Mouse (Mus musculus): ENCODE measurements around the gene Pitx2. TPM values are rescaled to one million over a fixed set of nuclear protein-coding genes. Genes with fewer than 3 reads are reported as not detected.

The Pitx2 gene
- polyA plus RNA-seq, 1 experiment from 2014 or later: 37.7 TPM

DNA sequence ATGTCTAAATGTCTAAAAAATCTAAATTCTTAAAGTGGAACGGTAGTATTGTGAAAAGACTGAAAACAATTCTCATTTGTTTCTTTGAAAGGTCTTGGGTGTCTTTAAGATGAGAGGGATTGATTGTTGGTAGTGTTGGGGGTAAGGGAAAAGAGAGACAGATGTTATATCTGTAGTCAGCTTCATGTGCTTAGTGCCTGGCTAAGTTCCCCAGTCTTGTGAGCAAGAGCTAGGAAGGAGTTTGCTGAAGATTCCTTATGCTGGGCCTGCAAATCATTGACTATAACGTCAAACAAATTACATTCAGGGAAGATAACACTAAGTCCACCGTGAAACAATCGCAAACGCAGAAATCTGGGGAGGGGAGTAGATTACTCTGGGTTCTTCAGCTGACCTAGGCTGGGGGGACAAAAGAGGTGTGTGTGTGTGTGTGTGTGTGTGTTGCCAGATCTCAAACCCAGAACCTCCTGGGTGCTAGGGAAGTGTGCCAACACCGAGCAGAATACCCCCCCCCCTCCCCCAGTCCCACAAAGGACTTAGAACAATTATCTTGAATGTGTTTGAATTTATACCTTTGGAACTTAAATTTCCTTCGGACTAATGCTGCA is 12.5 kb downstream of the Pitx2 start:
- Histone ChIP-seq H3K4me1 (ENCODE audit: control insufficient read depth, insufficient read depth, low read length) (0 out of 2 replicates have a peak, but pooled peaks cover 4% of the 10 kb centered on the region), H3K4me3 (ENCODE audit: low read depth, low read length) (no peak overlapping the region), H3K36me3 (ENCODE audit: control insufficient read depth, insufficient read depth, low read length) (no peaks in the 10 kb centered on the region), H3K27me3 (replicated peaks; ENCODE audit: control insufficient read depth, insufficient read depth, low read length) (peaks cover 94% of the 10 kb centered on the region), H3K27ac (replicated peaks; ENCODE audit: low read depth, low read length) (no peak overlapping the region), H3K9me3 (ENCODE audit: control insufficient read depth, low read length) (no peaks in the 10 kb centered on the region), H3K9ac (ENCODE audit: low read depth, low read length) (no peak overlapping the region), H3K4me2 (ENCODE audit: low read depth, low read length) (no peak overlapping the region; the same call in 1 of the 2 replicates)
- WGBS: 5% methylated on average over 7 of the region's 7 CpGs
- no peak for ATAC-seq (ENCODE audit: low read depth)
- no peak for DNase-seq (ENCODE audit: low spot score)

GRCm38 (mm10) chr3:129212807-129213206 is 13.1 kb downstream of the Pitx2 start:
- H3K4me1 ChIP-seq (ENCODE audit: control insufficient read depth, insufficient read depth, low read length): 0 out of 2 replicates have a peak, but pooled peaks cover 4% of the 10 kb centered on the region

GRCm38 (mm10) chr3:129213633-129214145 is 14.0 kb downstream of the Pitx2 start:
- peak; percentile 97 for ATAC-seq (ENCODE audit: low read depth)
- Histone ChIP-seq H3K27ac (replicated peaks; ENCODE audit: low read depth, low read length) (peak overlapping the region; percentile 16; the same call in 1 of the 2 replicates), H3K27me3 (replicated peaks; ENCODE audit: control insufficient read depth, insufficient read depth, low read length) (peaks cover 94% of the 10 kb centered on the region)

More at GRCm38 (mm10) chr3:129212807-129213206, 13.1 kb downstream of the Pitx2 start:
- ATAC-seq (ENCODE audit: low read depth) (no peak), DNase-seq (ENCODE audit: low spot score) (no peak)
- Histone ChIP-seq H3K36me3 (ENCODE audit: control insufficient read depth, insufficient read depth, low read length) (no peaks in the 10 kb centered on the region), H3K9me3 (ENCODE audit: control insufficient read depth, low read length) (no peaks in the 10 kb centered on the region), H3K27me3 (replicated peaks; ENCODE audit: control insufficient read depth, insufficient read depth, low read length) (peaks cover 94% of the 10 kb centered on the region), H3K27ac (replicated peaks; ENCODE audit: low read depth, low read length) (no peak overlapping the region), H3K9ac (ENCODE audit: low read depth, low read length) (no peak overlapping the region), H3K4me2 (ENCODE audit: low read depth, low read length) (peak overlapping the region; percentile 83), H3K4me3 (ENCODE audit: low read depth, low read length) (0 out of 2 replicates have a peak overlapping the region, but pooled peaks have one; percentile 51)
- 5% methylated on average over 11 of the region's 11 CpGs for WGBS

DNA sequence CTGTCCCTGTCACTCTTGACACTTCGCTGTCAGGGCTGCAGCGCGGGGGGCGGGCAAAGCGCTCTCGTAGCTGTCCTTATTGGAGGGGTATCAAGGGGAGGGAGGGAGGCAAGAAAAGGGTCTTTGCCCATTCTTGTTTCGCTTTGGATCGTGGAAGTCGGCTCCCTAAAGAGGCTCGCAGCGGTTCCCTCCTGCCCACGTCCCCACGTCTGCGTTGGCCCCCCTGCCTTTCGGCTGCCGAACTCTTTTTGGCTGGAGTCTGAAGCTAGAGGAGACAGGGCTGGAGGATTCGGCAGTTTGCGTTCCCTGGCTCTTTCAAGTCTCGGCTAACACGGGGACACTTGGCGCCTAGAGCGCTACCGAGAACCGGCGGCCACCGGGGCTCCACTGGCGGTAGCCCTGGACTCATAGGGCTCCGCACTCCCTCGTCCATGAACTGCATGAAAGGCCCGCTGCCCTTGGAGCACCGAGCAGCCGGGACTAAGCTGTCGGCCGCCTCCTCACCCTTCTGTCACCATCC is 14.5 kb downstream of the Pitx2 start:
- H3K27ac ChIP-seq (replicated peaks; ENCODE audit: low read depth, low read length): peak overlapping the region; percentile 59; the same call in 1 of the 2 replicates

More at GRCm38 (mm10) chr3:129213633-129214145, 14.0 kb downstream of the Pitx2 start:
- Histone ChIP-seq H3K4me1 (ENCODE audit: control insufficient read depth, insufficient read depth, low read length) (0 out of 2 replicates have a peak, but pooled peaks cover 4% of the 10 kb centered on the region), H3K9me3 (ENCODE audit: control insufficient read depth, low read length) (no peaks in the 10 kb centered on the region), H3K4me3 (ENCODE audit: low read depth, low read length) (peak overlapping the region; percentile 51), H3K4me2 (ENCODE audit: low read depth, low read length) (peak overlapping the region; percentile 83), H3K36me3 (ENCODE audit: control insufficient read depth, insufficient read depth, low read length) (no peaks in the 10 kb centered on the region), H3K9ac (ENCODE audit: low read depth, low read length) (peak overlapping the region; percentile 62)
- DNase-seq (ENCODE audit: low spot score): peak; percentile 95
- under 1% methylated on average over 33 of the region's 39 CpGs for WGBS

DNA sequence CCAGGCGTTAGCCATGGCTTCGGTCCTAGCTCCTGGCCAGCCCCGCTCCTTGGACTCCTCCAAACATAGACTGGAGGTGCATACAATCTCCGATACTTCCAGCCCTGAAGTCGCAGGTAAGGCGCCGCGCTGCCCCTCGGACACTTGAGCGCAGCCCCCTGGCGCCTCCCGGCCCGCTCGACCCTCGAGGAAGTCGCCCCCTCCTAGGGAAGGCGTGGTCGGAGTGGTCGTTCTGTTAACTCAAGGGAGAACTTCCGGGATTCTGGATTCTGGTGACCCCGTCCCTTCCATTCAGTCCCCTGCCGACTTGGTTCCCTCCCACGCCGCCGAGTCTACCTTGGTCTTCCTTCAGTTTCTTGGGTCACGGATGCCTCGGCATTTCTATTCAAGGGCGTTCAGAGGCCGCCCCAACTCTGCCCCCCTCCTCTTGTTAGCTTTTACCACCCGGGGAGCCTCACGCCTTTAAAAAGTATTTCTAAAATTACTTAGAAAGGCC is 15.0 kb downstream of the Pitx2 start:
- H3K27ac ChIP-seq (replicated peaks; ENCODE audit: low read depth, low read length): peak overlapping the region; percentile 59
- no peaks in the 10 kb centered on the region for H3K9me3 ChIP-seq (ENCODE audit: control insufficient read depth, low read length)
- peaks cover 92% of the 10 kb centered on the region for H3K27me3 ChIP-seq (replicated peaks; ENCODE audit: control insufficient read depth, insufficient read depth, low read length)
- peak overlapping the region; percentile 62 for H3K9ac ChIP-seq (ENCODE audit: low read depth, low read length)
- DNase-seq (ENCODE audit: low spot score) (no peak), ATAC-seq (ENCODE audit: low read depth) (no peak)
- WGBS: 1% methylated on average over 29 of the region's 31 CpGs
- H3K4me3 ChIP-seq (ENCODE audit: low read depth, low read length): peak overlapping the region; percentile 51
- peak overlapping the region; percentile 83 for H3K4me2 ChIP-seq (ENCODE audit: low read depth, low read length)
- H3K36me3 ChIP-seq (ENCODE audit: control insufficient read depth, insufficient read depth, low read length): no peaks in the 10 kb centered on the region
- 0 out of 2 replicates have a peak, but pooled peaks cover 4% of the 10 kb centered on the region for H3K4me1 ChIP-seq (ENCODE audit: control insufficient read depth, insufficient read depth, low read length)

More for the DNA sequence above, 14.5 kb downstream of the Pitx2 start:
- Histone ChIP-seq H3K4me1 (ENCODE audit: control insufficient read depth, insufficient read depth, low read length) (0 out of 2 replicates have a peak, but pooled peaks cover 4% of the 10 kb centered on the region), H3K9ac (ENCODE audit: low read depth, low read length) (peak overlapping the region; percentile 62), H3K36me3 (ENCODE audit: control insufficient read depth, insufficient read depth, low read length) (no peaks in the 10 kb centered on the region), H3K9me3 (ENCODE audit: control insufficient read depth, low read length) (no peaks in the 10 kb centered on the region), H3K27me3 (replicated peaks; ENCODE audit: control insufficient read depth, insufficient read depth, low read length) (peaks cover 92% of the 10 kb centered on the region), H3K4me3 (ENCODE audit: low read depth, low read length) (peak overlapping the region; percentile 51), H3K4me2 (ENCODE audit: low read depth, low read length) (peak overlapping the region; percentile 83)
- WGBS: 0% methylated on average over 19 of the region's 34 CpGs
- DNase-seq (ENCODE audit: low spot score) (no peak), ATAC-seq (ENCODE audit: low read depth) (no peak; the same call in 1 of the 2 replicates)

DNA sequence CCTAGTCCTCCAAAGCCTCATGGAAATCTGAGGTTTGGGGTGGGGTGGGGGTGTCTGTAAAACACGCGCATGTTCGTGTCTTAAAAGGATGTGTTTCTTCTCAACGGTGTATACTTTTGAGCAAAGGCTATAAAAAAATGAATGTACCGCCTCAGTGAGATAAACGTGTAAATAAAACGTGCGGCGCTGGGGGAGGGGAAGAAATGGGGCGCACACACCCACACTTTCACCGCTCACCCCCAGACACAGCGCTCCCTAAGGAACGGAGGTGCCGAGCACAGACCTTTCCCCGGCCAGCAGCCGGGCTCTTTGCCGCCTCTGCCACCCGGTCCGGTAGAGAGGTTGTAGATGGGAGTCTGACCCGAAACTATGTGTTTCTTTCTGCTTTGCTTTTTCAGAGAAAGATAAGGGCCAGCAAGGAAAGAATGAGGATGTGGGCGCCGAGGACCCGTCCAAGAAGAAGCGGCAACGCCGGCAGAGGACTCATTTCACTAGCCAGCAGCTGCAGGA is 15.6 kb downstream of the Pitx2 start:
- H3K4me2 ChIP-seq (ENCODE audit: low read depth, low read length): peak overlapping the region; percentile 83
- peak overlapping the region; percentile 51 for H3K4me3 ChIP-seq (ENCODE audit: low read depth, low read length)
- H3K27ac ChIP-seq (replicated peaks; ENCODE audit: low read depth, low read length): peak overlapping the region; percentile 59
- 0 out of 2 replicates have a peak, but pooled peaks cover 4% of the 10 kb centered on the region for H3K4me1 ChIP-seq (ENCODE audit: control insufficient read depth, insufficient read depth, low read length)
- H3K36me3 ChIP-seq (ENCODE audit: control insufficient read depth, insufficient read depth, low read length): no peaks in the 10 kb centered on the region
- WGBS: 6% methylated on average over 26 of the region's 26 CpGs
- H3K9ac ChIP-seq (ENCODE audit: low read depth, low read length): peak overlapping the region; percentile 62
- no peak for DNase-seq (ENCODE audit: low spot score)
- no peaks in the 10 kb centered on the region for H3K9me3 ChIP-seq (ENCODE audit: control insufficient read depth, low read length)
- no peak for ATAC-seq (ENCODE audit: low read depth)
- H3K27me3 ChIP-seq (replicated peaks; ENCODE audit: control insufficient read depth, insufficient read depth, low read length): peaks cover 92% of the 10 kb centered on the region

DNA sequence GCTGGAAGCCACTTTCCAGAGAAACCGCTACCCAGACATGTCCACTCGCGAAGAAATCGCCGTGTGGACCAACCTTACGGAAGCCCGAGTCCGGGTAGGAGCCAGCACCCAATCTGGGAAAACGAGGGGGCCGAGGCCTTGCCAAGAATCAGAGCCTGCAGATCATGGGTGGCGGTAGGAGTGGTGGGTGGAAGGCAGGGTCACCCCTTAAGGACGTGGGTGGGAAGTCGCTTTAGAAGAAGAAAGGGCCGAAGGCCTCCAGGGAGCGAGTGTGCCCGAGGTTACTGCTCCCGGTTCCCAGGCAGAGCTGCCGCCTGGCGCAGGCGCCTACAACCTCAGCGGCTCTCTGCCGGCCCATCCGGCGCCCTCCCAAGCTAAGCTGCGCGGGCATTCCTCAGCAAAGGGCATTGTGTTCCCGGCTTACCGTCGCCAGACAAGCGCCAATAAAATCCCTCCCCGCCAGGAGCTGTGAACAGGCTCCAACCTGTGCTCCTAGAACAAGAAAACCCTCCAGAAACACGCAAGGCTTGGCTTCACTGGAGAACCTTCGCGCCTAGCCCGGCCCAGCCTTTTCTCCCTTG is 16.2 kb downstream of the Pitx2 start:
- ATAC-seq (ENCODE audit: low read depth) (no peak), DNase-seq (ENCODE audit: low spot score) (no peak)
- Histone ChIP-seq H3K9me3 (ENCODE audit: control insufficient read depth, low read length) (no peaks in the 10 kb centered on the region), H3K4me1 (ENCODE audit: control insufficient read depth, insufficient read depth, low read length) (0 out of 2 replicates have a peak, but pooled peaks cover 4% of the 10 kb centered on the region), H3K36me3 (ENCODE audit: control insufficient read depth, insufficient read depth, low read length) (no peaks in the 10 kb centered on the region), H3K4me3 (ENCODE audit: low read depth, low read length) (peak overlapping the region; percentile 51), H3K27ac (replicated peaks; ENCODE audit: low read depth, low read length) (peak overlapping the region; percentile 52), H3K9ac (ENCODE audit: low read depth, low read length) (peak overlapping the region; percentile 62), H3K4me2 (ENCODE audit: low read depth, low read length) (peak overlapping the region; percentile 83), H3K27me3 (replicated peaks; ENCODE audit: control insufficient read depth, insufficient read depth, low read length) (peaks cover 88% of the 10 kb centered on the region)
- WGBS: 5% methylated on average over 34 of the region's 35 CpGs

DNA sequence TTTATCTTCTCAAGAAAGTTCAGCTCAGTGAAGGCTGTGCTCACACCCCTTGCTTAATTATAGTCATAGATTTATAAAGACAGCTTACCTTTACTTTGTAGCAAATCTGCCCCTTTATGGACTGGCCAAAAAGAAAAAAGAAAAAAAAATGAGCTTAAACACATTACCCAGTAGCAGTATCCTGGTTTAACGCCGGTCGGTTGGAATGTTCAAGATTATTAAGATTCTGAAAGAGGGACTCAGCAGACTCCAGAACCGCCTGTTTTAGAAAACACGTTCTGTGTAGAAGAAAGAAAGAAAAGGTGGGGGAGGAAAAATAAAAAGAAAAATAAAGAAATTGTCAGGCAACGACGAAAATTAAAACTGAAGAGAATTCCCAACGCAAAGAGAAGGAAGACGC is 16.8 kb downstream of the Pitx2 start:
- Histone ChIP-seq H3K27ac (replicated peaks; ENCODE audit: low read depth, low read length) (peak overlapping the region; percentile 7; the same call in 1 of the 2 replicates), H3K4me3 (ENCODE audit: low read depth, low read length) (peak overlapping the region; percentile 51), H3K4me1 (ENCODE audit: control insufficient read depth, insufficient read depth, low read length) (0 out of 2 replicates have a peak, but pooled peaks cover 4% of the 10 kb centered on the region), H3K9ac (ENCODE audit: low read depth, low read length) (peak overlapping the region; percentile 62), H3K4me2 (ENCODE audit: low read depth, low read length) (peak overlapping the region; percentile 83), H3K9me3 (ENCODE audit: control insufficient read depth, low read length) (no peaks in the 10 kb centered on the region), H3K36me3 (ENCODE audit: control insufficient read depth, insufficient read depth, low read length) (no peaks in the 10 kb centered on the region), H3K27me3 (replicated peaks; ENCODE audit: control insufficient read depth, insufficient read depth, low read length) (peaks cover 81% of the 10 kb centered on the region)
- DNase-seq (ENCODE audit: low spot score) (no peak), ATAC-seq (ENCODE audit: low read depth) (no peak)
- WGBS: 7% methylated on average over 9 of the region's 9 CpGs

Data from embryonic facial prominence, embryonic 14.5 days (tissue).